Mouse (Mus musculus) lung, postnatal 14 days (tissue): ENCODE measurements around the gene Slc25a26.

Experiments
- DNase-seq: peaks from one replicate; pipeline ENCODE4 v3.0.0; 2021

Gene Slc25a26

GRCm38 (mm10) chr6:94499897-94500623 lies at the start of gene Slc25a26:
Gene Slc25a26 (plus strand): TSS chr6:94500331.
- DNase-seq, result peak; percentile 91

- DNase-seq, result peak; percentile 67
These were observed 35.9 kb upstream of the Slc25a26 start for GRCm38 (mm10) chr6:94464037-94464891.

DNA sequence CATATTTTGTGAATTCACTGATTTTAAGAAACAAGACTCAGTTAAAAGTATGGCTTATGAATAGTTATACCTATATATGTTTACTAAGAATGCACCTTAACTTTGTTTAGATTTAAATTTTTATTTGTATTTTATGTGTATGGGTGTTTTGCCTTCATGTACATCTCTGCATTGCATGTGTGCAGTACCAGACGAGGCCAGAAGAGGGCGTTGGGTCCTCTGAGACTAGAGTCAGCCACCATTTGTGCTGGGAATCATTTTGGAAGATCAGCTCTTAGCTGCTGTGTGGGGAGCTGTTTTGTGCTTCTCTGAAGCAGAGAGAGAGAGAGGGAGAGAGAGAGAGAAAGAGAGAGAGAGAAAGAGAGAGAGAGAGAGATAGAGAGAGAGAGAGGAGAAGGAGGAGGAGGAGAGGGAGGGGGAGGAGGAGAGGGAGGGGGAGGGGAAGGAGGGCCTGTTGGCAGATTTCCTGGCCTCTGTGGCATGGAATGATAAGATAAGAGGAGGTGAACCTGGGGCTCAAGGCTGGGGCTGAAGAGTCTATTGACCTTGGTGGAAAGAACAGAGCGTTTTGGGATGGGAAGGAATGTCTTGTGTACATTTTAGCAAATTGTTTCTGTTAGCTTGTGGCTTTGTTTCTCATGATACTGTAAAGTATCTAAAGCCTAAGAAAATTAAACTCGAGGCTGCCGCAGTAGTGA lies 33.5 kb upstream of the Slc25a26 start:
- peak; percentile 20 for DNase-seq

GRCm38 (mm10) chr6:94492739-94493138 lies 7.4 kb upstream of the Slc25a26 start:
- no peak for DNase-seq

DNA sequence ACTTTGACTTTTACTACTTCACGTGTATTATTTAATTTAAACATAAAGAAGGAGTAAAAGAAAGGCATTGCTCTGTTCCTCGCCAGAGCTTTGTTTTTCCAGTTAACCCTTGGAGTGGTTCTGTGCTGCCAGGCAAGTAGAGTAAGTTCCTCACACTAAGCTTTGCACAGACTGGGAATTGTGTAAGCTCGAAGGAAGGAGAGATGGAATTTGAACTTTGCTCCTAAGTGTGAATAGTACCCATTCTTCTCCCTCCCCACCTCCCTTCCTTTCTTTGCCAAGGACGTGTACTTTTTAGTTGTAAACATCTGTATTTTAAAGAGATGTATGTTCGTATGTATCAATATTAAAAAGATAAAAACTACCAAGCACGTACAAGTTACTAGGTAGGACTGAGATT lies 3.8 kb downstream of the Slc25a26 start:
- no peak for DNase-seq

GRCm38 (mm10) chr6:94507921-94508320 lies 7.8 kb downstream of the Slc25a26 start:
- DNase-seq, result no peak

DNA sequence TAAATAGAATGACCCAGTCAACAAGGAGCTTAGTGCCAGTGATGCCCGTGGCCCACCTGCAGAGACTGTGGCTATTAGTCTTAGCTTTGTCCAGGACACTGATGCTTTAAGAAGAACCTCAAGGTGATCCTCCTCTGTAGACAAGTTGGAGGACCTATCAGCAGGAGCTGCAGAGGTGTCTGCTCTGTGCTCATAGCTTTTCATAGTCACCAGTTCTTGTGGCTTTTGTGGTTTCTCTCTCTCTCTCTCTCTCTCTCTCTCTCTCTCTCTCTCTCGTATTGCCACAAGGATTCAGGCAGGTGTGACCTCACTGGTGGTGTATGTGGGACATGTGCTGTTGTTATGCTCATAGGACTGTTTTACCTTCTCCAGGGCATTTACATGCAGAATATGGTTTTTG lies 8.7 kb downstream of the Slc25a26 start:
- DNase-seq, result no peak

DNA sequence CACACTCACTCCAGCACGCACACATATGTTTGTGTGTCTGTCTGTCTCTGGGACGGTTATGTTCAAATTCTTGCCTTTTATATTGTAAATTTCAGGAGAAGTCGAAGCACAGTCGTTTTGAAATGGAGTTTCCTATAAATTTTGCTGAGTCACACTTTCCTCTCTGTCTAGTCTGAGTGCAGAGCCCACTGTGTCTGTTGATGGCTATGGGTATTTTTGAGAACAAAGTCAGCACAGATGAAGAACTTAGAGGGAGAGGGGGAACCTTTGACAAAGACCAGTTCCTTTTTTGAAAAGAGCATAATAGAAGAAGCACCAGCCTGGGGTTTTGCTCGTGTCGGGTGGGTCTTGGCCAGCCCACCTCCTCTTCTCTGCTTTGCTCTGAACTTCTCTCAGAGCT lies 9.1 kb downstream of the Slc25a26 start:
- DNase-seq, result no peak

GRCm38 (mm10) chr6:94518171-94518570 lies 18.0 kb downstream of the Slc25a26 start:
- DNase-seq, result no peak

- DNase-seq, result peak; percentile 18
These were observed 24.2 kb downstream of the Slc25a26 start for GRCm38 (mm10) chr6:94524335-94524734.

DNA sequence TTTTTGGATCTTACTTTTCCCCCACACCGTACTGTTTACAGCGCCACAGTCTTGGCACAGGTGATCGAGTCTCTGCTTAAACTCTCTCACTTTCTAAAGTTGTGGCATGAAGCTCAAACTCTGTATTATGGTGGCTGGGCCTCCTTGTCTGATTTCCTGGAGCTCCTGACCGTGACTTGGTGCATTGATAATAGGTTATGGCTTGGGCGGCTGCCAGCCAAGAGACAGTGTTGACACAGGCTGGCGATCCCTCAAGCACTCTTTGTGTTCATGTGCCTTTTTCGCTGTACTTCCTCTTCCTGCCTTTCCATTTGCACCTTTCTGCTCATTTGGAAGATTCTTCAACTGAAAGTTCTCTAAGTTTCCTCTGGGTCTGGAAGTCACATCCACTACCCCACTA lies 30.6 kb downstream of the Slc25a26 start:
- DNase-seq, result no peak

- no peak for DNase-seq
These were observed 32.0 kb downstream of the Slc25a26 start for GRCm38 (mm10) chr6:94532086-94532485.

DNA sequence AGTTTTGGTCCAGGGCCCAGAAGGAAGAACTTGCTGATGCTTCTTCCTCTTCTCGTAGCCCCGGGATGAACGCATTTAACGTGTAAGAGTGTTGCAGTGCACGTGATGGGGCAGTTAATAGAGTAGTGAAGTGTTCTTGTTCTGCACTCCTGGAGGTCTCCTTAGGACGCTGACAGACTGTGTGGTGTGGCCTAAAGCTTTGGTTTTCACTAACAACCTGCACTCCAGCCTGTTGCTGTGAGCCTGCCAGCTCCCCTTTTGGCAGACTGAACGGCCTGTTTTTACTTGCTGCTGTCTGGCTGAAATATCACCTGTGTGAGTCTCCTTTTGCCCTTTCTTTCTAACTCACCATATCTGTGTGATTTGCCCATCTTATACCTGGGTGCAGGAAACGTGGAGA lies 36.3 kb downstream of the Slc25a26 start:
- DNase-seq, result no peak

GRCm38 (mm10) chr6:94537652-94538051 lies 37.5 kb downstream of the Slc25a26 start:
- DNase-seq, result no peak

DNA sequence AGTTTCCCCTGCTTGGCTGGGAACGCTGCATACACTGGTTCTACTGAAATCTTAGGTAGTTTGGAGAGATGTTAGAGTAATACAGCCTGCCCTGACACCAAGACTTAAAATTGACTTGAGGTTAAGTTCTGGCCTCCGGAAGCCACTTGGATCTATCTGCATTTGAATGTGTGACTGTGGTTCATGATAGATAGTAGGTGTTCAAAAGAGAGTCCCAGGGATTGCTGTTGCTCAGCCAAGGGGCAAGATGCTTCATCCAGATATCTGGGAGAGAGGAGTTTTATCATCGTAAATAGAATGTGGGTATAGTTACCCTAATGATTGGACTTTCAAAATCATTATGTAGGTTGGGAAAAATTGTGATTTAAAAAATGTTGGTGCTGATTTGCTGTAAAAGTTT lies 40.0 kb downstream of the Slc25a26 start:
- no peak for DNase-seq

DNA sequence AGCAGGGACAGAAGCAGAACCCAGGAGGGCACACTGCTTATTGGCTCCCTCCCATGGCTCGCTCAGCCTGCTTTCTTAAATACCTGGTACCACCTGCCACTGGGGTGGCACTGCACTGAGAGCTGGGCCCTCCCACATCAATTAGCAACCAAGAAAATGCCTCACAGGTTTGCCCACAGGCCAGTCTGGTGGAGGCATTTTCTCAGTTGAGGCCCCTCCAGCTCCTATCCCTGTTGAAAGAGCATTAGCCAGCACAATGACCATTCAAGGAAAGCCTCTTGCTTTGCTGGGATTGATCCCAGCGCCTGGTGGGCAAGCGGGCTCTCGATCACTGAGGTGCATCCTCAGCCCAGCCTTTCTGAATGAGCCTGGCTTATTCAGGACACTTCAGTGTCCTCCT lies 40.5 kb downstream of the Slc25a26 start:
- no peak for DNase-seq

DNA sequence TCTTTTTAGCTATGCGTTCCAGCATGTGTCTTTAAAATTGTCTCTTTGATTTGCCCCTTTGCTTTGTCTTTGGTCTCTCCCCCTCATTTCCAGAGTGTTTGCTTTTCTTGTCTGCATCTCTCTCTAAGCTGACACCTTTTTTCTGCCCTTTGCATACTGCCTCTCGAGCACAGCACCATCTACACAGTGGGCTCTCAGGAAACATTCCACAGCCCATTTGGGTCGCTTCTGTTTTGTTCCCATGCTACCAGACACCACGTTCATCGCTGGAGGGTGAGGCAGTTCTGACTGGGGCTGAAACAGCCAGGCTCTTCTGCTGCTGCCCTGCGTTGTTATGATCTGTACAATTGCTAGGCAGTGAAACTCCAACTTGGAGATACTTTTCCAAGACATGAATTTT lies 41.0 kb downstream of the Slc25a26 start:
- no peak for DNase-seq

- no peak for DNase-seq
These were observed 41.7 kb downstream of the Slc25a26 start for GRCm38 (mm10) chr6:94541854-94542253.

DNA sequence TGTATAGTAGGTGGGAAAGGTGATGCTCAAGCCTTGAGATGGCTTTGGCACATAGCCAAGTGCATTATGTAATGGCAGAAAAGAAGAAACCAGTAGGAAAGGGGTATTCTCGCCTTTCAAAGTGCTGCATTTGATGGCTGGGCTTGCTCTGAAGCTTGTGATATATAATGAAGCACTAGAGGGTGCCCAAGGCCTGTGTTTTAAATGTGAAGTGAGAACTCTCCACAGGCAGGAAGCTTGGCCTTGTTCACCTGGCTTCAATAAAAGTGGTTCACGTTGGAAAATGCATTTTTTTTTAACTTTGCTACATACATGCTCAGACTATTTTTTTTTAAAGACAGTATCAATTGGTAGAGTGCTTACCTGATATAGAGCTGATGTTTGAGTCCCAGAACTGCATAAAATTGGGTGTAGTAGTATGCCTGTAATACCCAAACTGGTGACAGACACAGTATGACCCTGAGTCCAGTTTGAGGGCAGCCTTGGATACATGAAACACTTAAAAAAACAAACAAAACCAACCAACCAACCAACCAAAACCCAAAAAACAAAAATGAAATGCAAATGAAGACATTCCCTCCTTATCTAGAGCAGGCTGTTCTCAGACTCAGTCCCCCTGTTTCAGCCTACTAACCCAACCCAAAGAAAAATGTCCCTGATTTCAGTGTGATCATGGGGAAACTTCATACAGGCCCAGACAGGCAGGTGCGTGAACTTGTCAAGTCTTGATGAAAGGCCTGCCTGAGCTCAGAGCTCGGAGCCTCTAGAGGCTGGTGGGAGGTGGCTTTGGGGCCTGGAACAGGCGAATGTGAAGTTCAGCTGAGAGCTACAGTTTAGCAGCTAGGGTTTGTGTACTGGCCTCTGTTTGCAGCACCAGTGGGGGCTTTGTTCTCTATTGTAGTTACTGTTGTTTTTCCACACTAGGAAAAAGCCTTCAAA lies 44.0 kb downstream of the Slc25a26 start:
- DNase-seq, result peak; percentile 57

DNA sequence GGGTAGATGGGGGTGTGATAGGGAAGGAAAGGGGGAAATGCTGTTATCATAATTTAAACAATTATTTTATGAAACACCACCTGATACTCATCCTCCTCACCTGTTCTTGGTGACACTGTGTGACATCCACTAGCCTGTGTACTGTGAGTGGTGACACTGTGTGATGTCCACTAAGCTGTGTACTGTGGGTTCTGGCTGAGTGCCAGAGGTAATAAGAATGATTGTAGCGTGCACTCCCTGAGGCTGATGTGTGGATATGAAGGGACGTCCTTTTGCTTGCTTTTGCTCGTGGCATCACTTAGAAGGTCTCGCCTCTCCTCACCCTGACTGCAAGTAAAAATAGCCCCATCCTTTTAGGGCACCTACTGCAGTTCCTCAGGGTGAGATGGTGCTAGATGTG lies 47.1 kb downstream of the Slc25a26 start:
- DNase-seq, result no peak

GRCm38 (mm10) chr6:94550298-94550697 lies 50.2 kb downstream of the Slc25a26 start:
- no peak for DNase-seq

DNA sequence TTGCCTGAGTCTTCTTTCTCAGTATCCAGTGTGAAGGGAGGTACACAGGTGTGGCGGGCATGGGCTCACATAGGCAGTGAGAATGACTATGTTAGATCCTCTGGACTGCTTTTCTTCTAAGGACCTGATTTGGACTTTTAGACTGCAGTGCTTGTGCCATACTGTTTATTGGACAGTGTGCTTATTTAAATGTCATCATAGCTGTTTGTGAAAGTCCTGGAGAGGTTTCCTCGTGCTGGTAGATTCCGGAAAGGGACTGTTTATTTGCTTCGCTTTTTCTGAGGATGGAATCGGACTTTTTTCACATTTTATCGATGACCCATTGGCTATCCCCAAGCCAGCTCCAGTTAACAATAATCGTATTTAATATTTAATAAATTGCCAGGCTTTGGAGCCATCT lies 50.7 kb downstream of the Slc25a26 start:
- no peak for DNase-seq
